Mouse (Mus musculus): Measurements from ENCODE around the gene A130010J15Rik. TPM values are rescaled to one million over a fixed set of nuclear protein-coding genes. Genes with fewer than 3 reads are reported as not detected.

Gene A130010J15Rik
- total RNA-seq, 1 experiment, result 7.6 TPM

DNA sequence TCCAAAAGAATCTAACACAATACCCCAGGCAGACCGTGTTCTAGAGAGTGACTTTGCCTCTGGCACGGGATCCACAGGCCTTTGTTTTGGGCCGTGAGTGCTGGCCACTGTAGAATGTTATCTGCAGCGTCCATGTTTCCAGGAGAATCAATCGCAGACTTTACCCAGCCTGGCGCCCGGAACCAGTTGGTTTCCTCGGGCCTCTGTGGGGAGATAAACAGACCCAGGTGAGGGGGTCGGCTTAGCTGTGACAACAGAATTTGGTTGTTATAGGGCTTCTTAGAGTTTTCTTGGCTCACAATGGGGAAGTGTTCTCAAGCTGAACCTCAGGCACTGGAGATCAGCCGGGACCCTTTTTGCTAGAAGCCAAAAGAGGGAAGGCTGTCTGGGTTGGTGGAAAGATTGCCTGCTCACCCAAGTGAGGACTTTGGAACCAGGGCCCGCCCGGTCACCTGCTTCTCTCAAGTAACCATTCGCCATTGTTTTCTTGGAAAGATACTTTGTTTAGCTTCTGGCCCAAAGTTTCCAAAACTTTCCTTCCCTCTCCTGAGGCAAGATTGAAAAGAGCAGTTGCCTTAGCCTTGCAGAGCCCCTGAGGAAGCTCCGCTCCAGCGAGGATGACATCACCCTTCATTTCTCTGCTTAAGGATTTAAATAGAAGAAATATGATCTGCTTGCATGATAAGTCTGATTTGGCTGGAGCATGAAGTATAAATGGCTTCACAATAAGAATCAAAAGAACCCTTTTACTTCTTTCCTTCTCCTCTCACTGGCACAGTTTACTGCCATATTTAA lies 11.3 kb upstream of the A130010J15Rik start:
- peaks cover 0 to 3% of the 10 kb centered on the region in 2 experiments; a peak in 2 of 4 replicates for H3K4me1 ChIP-seq (ENCODE audit: control insufficient read depth in 2 of 2, insufficient read depth in 2 of 2, low read length in 2 of 2, poor library complexity in 1 of 2)
- TF ChIP-seq HCFC1 (IDR thresholded peaks at IDR 0.05; ENCODE audit: borderline replicate concordance, insufficient read depth, low read length) (no peak), ZC3H11A (IDR thresholded peaks at IDR 0.05; ENCODE audit: borderline replicate concordance, low read depth, low read length) (no peak), CHD2 (IDR thresholded peaks at IDR 0.05; ENCODE audit: low read depth, low read length) (no peak), ZNF384 (IDR thresholded peaks at IDR 0.05; ENCODE audit: low read depth, low read length) (no peak), MAFK (IDR thresholded peaks at IDR 0.05; ENCODE audit: insufficient read depth, low read depth, low read length) (no peak)
- no peaks in the 10 kb centered on the region for H3K9me3 ChIP-seq (ENCODE audit: control insufficient read depth, insufficient read depth, low read depth, low read length)
- H3K27ac ChIP-seq (ENCODE audit: insufficient read depth, low read depth, low read length, poor library complexity, severe bottlenecking), result no peak overlapping the region
- no peaks in the 10 kb centered on the region for H3K36me3 ChIP-seq (ENCODE audit: control insufficient read depth, insufficient read depth, low read length, poor library complexity, severe bottlenecking)
- H3K9ac ChIP-seq (ENCODE audit: insufficient read depth, low read depth, low read length, poor library complexity, severe bottlenecking), result no peak overlapping the region
- in situ Hi-C loops (cut with MboI; ENCODE audit: low sequenced_read_pairs in 2 of 2, unreplicated experiment in 2 of 2), result no loop called here
- DNase-seq (ENCODE audit: low read depth, low spot score), result no peak
- no peak overlapping the region for H3K4me3 ChIP-seq (ENCODE audit: insufficient read depth in 1 of 2, low read depth in 1 of 2, low read length in 2 of 2, poor library complexity in 1 of 2, severe bottlenecking in 1 of 2)

DNA sequence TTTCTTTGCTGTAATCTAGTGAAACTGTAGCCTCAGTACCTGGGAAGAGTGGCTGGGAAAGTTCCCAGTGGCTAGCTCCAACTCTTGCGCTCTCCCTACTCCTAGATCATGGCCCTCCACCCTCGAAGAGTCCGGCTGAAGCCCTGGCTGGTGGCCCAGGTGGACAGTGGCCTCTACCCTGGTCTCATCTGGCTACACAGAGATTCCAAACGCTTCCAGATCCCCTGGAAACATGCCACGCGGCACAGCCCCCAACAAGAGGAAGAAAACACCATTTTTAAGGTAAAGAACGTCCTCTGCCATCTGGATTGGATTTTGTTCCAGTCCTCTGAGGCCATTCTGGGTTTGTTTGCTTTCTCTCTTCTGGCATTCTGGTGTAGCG lies 10.7 kb upstream of the A130010J15Rik start:
- Histone ChIP-seq H3K36me3 (ENCODE audit: control insufficient read depth, insufficient read depth, low read length, poor library complexity, severe bottlenecking) (no peaks in the 10 kb centered on the region), H3K4me1 (ENCODE audit: control insufficient read depth in 2 of 2, insufficient read depth in 2 of 2, low read length in 2 of 2, poor library complexity in 1 of 2) (peaks cover 0 to 3% of the 10 kb centered on the region in 2 experiments; a peak in 2 of 4 replicates), H3K9me3 (ENCODE audit: control insufficient read depth, insufficient read depth, low read depth, low read length) (no peaks in the 10 kb centered on the region), H3K27ac (ENCODE audit: insufficient read depth, low read depth, low read length, poor library complexity, severe bottlenecking) (no peak overlapping the region), H3K4me3 (ENCODE audit: insufficient read depth in 1 of 2, low read depth in 1 of 2, low read length in 2 of 2, poor library complexity in 1 of 2, severe bottlenecking in 1 of 2) (no peak overlapping the region), H3K9ac (ENCODE audit: insufficient read depth, low read depth, low read length, poor library complexity, severe bottlenecking) (no peak overlapping the region)
- no peak for DNase-seq (ENCODE audit: low read depth, low spot score)
- TF ChIP-seq ZNF384 (IDR thresholded peaks at IDR 0.05; ENCODE audit: low read depth, low read length) (no peak), HCFC1 (IDR thresholded peaks at IDR 0.05; ENCODE audit: borderline replicate concordance, insufficient read depth, low read length) (no peak), CHD2 (IDR thresholded peaks at IDR 0.05; ENCODE audit: low read depth, low read length) (no peak), MAFK (IDR thresholded peaks at IDR 0.05; ENCODE audit: insufficient read depth, low read depth, low read length) (no peak), ZC3H11A (IDR thresholded peaks at IDR 0.05; ENCODE audit: borderline replicate concordance, low read depth, low read length) (no peak)
- in situ Hi-C loops (cut with MboI; ENCODE audit: low sequenced_read_pairs in 2 of 2, unreplicated experiment in 2 of 2), result no loop called here

DNA sequence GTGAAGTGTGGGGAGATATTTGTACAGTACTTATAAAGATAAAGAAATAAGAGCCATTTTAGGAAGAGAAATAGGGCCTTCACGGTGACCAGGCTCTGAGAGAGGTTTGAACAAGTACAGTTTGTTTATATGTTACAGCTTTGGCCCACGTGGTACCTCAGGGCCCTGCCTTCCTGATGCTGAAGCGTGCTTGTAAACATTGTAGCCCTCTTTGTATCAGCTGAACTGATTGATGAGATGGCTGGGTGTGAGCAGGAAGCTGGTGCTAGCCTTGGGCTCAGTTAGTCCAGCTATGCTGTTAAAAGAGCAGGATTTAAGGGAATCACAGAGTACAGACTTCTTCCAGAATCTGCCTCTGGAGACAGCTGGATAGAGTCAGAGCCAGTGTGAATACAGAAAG lies 8.7 kb upstream of the A130010J15Rik start:
- Histone ChIP-seq H3K4me1 (ENCODE audit: control insufficient read depth in 2 of 2, insufficient read depth in 2 of 2, low read length in 2 of 2, poor library complexity in 1 of 2) (peaks cover 0 to 3% of the 10 kb centered on the region in 2 experiments; a peak in 2 of 4 replicates), H3K4me3 (ENCODE audit: insufficient read depth in 1 of 2, low read depth in 1 of 2, low read length in 2 of 2, poor library complexity in 1 of 2, severe bottlenecking in 1 of 2) (no peak overlapping the region), H3K36me3 (ENCODE audit: control insufficient read depth, insufficient read depth, low read length, poor library complexity, severe bottlenecking) (no peaks in the 10 kb centered on the region), H3K9me3 (ENCODE audit: control insufficient read depth, insufficient read depth, low read depth, low read length) (no peaks in the 10 kb centered on the region), H3K27ac (ENCODE audit: insufficient read depth, low read depth, low read length, poor library complexity, severe bottlenecking) (no peak overlapping the region), H3K9ac (ENCODE audit: insufficient read depth, low read depth, low read length, poor library complexity, severe bottlenecking) (no peak overlapping the region)
- no peak for TF ChIP-seq ZNF384 (IDR thresholded peaks at IDR 0.05; ENCODE audit: low read depth, low read length)
- TF ChIP-seq MAFK (IDR thresholded peaks at IDR 0.05; ENCODE audit: insufficient read depth, low read depth, low read length), result no peak
- no peak for TF ChIP-seq HCFC1 (IDR thresholded peaks at IDR 0.05; ENCODE audit: borderline replicate concordance, insufficient read depth, low read length)
- TF ChIP-seq ZC3H11A (IDR thresholded peaks at IDR 0.05; ENCODE audit: borderline replicate concordance, low read depth, low read length), result no peak
- no peak for TF ChIP-seq CHD2 (IDR thresholded peaks at IDR 0.05; ENCODE audit: low read depth, low read length)
- in situ Hi-C loops (cut with MboI; ENCODE audit: low sequenced_read_pairs in 2 of 2, unreplicated experiment in 2 of 2), result no loop called here
- DNase-seq (ENCODE audit: low read depth, low spot score), result no peak

DNA sequence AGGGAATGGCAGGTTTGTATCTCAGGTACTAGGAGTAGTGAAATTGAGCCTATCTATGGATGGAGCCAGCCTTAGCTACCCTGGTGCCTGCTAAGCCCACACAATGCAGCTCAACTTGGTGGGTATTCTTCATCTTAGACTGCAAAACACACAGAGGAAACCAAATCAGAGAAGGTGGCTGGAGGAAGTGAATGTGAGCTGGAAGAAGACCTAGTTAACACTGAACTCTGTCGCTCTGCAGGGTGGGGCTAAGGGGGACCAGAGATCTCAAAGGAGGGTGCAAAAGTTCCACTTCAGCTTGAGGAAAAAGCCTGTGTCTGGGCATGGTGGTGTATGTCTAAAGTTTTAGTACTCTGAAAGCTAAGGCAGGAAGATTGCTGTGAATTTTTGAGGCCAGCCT lies 8.2 kb upstream of the A130010J15Rik start:
- H3K9ac ChIP-seq (ENCODE audit: insufficient read depth, low read depth, low read length, poor library complexity, severe bottlenecking), result no peak overlapping the region
- no peaks in the 10 kb centered on the region for H3K9me3 ChIP-seq (ENCODE audit: control insufficient read depth, insufficient read depth, low read depth, low read length)
- peaks cover 0 to 3% of the 10 kb centered on the region in 2 experiments; a peak in 2 of 4 replicates for H3K4me1 ChIP-seq (ENCODE audit: control insufficient read depth in 2 of 2, insufficient read depth in 2 of 2, low read length in 2 of 2, poor library complexity in 1 of 2)
- H3K27ac ChIP-seq (ENCODE audit: insufficient read depth, low read depth, low read length, poor library complexity, severe bottlenecking), result no peak overlapping the region
- no peak overlapping the region for H3K4me3 ChIP-seq (ENCODE audit: insufficient read depth in 1 of 2, low read depth in 1 of 2, low read length in 2 of 2, poor library complexity in 1 of 2, severe bottlenecking in 1 of 2)
- H3K36me3 ChIP-seq (ENCODE audit: control insufficient read depth, insufficient read depth, low read length, poor library complexity, severe bottlenecking), result no peaks in the 10 kb centered on the region
- in situ Hi-C loops (cut with MboI; ENCODE audit: low sequenced_read_pairs in 2 of 2, unreplicated experiment in 2 of 2), result no loop called here
- no peak for DNase-seq (ENCODE audit: low read depth, low spot score)
- TF ChIP-seq CHD2 (IDR thresholded peaks at IDR 0.05; ENCODE audit: low read depth, low read length) (no peak), MAFK (IDR thresholded peaks at IDR 0.05; ENCODE audit: insufficient read depth, low read depth, low read length) (no peak), ZC3H11A (IDR thresholded peaks at IDR 0.05; ENCODE audit: borderline replicate concordance, low read depth, low read length) (no peak), HCFC1 (IDR thresholded peaks at IDR 0.05; ENCODE audit: borderline replicate concordance, insufficient read depth, low read length) (no peak)
